Mouse (Mus musculus): ENCODE results near the gene Lrrc19.

- TF ChIP-seq CTCF (IDR thresholded peaks at IDR 0.05; ENCODE audit: insufficient read depth, low read length) (no peak), POLR2A (IDR thresholded peaks at IDR 0.05; ENCODE audit: borderline replicate concordance, extremely low read depth, low read depth, low read length) (no peak)
Observed at GRCm38 (mm10) chr4:94592709-94593108, 57.2 kb downstream of the Lrrc19 start.
